Mouse (Mus musculus) layer of hippocampus, adult 9-10 months (tissue): ENCODE data around the gene Islr.
"Not testable (repeated sequence)": the region's sequence is repeated elsewhere in the genome, so short reads cannot be mapped to it uniquely, and the experiment has no call there.

Source experiments
- DNase-seq: peaks from one replicate; pipeline ENCODE4 v3.0.0; 2022; ENCODE audit warnings: low spot score

Gene Islr

DNA sequence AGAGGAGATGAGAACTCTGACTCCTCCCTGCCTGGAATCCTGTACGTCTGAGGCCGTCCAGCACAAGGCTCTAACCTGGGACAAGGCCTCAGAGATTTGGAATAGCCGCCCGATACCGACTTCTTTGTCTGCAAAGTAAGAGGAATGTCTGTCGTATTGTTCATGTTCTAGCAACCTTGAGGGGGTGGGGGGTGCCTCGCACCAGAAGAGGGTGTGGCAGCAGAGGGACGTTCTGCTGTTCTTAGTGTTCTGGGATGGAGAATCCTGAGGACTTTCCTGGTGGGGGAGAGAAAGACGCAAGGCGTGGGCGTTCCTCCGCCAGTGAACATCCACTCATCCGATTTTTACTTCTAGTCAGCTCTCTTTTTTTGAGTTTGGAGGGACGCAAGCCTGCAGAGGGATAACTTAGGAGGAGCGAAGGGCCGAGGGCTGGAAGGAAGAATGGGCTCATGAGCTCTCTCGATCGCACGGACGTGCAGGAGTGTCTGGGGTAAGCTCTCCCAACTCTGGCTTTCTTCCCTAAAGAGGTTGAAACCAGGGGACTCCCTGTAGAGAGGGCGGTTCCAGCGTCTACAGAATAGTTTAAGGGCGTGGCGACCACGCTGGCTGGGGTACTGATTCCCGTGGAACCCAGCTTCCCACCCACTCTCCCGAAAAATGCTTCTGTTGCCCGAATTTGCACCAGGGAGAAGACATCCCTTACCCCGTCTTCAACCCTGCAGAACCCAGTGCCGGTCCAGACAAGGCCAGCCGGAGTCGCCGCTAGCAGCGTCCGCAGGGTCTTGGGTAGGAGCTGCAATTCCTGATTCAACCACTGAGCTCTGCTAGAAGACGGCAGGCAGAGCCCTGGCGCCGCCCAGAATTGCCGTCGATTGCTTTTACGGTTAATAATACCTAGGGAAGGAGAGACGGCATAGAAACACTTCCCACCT, at the start of gene Islr, which contains the start of gene Islr2:
Gene Islr, minus strand, starts transcription at position 791 of the 932 bp plus-strand sequence.
Gene Islr2, minus strand, starts transcription at position 804 of the 932 bp plus-strand sequence.
- DNase-seq = no peak

GRCm38 (mm10) chr9:58253805-58254122, 49.7 kb upstream of the Islr start:
- DNase-seq = not testable (repeated sequence)

DNA sequence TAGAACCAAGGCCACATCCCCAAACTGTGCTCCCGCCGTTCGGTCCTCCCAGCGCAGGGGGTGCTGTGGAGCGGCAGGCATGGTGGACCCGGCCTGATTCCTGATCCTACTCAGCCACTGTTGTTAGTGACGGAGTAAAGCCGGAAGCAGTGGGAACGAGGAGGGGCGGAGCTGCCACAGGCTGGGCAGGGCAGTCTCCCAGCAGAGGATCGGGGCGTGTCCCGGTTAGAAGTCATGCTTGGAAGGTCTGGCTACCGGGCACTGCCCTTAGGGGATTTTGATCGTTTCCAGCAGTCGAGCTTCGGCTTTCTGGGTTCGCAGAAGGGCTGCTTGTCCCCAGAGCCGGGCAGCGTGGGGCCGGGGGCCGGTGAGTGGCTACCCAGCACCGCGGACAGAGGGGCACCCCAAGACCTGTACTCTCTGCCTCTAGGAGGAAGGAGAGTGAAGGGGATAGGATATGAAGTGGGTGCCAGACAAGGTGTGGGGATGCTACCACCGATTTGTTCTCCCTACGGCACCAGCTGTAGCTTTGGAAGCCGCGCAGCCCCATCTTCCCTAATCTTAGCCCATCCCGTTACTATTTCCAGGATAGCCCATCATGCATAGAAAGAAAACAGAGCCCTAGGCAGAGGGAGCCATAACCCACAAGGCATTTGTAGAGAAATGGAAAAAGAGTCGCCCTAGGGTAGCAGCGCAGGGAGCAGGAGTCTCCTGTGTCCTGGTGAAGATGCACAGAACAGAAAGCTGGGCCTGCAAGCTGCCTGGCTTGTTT, 49.1 kb upstream of the Islr start, which contains the start of gene Stoml1:
Gene Stoml1, plus strand, starts transcription at position 132 of the 772 bp plus-strand sequence.
- DNase-seq = peak; percentile 78

- not testable (repeated sequence) for DNase-seq
Measured at GRCm38 (mm10) chr9:58250730-58251129, 46.6 kb upstream of the Islr start.

GRCm38 (mm10) chr9:58250322-58250721, 46.2 kb upstream of the Islr start:
- DNase-seq = no peak

GRCm38 (mm10) chr9:58249592-58250192, 45.6 kb upstream of the Islr start, which contains the start of gene Pml:
Gene Pml, minus strand, starts transcription at chr9:58249786.
- peak; percentile 41 for DNase-seq

- no peak for DNase-seq
Measured at GRCm38 (mm10) chr9:58248746-58249413, 44.8 kb upstream of the Islr start.

- DNase-seq = peak; percentile 53
Measured at GRCm38 (mm10) chr9:58247064-58247759, 43.1 kb upstream of the Islr start.

- no peak for DNase-seq
Measured at GRCm38 (mm10) chr9:58246083-58246591, 42.0 kb upstream of the Islr start.

DNA sequence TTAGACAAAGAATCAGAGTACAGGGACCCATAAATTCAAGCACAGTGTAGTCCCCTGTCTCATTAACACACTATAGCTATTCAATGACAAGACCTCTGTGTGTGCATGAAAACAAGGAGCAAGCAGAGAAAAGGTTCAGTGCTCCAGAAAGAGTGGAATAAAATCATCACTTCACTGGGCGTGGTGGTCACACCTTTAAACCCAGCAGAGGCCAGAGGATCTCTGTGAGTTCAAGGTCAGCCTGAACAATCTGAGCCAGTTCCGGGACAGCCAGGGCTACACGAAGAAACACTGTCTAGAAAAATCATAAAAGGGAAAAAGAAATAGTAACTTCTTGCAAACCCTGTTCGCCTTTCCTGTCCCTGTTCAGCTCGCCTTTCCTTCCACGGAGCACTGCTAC, 39.6 kb upstream of the Islr start:
- no peak for DNase-seq

DNA sequence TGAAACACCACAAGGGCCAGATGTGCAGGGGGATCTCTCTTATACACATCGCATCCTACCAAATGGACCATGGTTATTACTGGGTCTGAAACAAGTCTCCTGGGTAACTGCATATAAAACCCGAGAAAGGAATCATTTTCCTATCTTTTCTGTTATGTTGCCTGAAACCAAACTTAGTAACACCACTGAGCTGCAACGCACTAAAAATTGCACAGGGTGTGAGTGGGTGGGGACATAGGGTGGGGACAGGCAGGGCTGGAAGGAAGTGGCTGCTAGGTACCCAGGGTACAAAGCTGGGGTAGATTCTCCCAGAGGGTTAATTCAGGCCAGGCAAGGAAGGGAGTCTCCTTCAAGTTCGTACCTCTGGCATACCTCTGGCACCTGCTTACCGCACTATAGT, 38.6 kb upstream of the Islr start:
- no peak for DNase-seq

- no peak for DNase-seq
Measured at GRCm38 (mm10) chr9:58241780-58242485, 37.8 kb upstream of the Islr start.

DNA sequence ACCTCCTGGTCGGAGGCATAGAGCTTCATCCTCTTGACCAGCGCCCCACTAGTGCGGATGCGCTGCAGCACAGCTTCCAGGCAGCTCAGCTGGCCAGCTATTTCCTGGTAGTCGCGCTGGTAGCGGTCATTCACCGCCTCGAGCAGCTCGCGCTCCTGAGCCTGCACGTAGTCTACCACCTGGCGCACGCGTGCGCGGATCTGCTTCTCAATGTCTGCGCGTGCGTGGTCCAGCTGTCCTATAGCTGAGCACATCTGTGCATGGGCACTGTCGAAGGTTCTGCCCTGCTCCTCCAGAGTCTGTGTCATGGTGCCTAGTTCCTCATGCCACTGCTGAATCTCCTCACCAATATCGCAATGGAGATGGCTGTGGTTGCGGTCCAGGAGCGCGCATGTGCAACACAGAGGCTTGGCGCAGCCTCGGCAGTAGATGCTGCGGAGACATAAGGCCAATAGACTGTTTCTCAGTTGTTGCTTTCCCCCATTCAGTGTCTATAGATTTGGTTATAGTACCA, 30.5 kb upstream of the Islr start:
- DNase-seq = no peak

DNA sequence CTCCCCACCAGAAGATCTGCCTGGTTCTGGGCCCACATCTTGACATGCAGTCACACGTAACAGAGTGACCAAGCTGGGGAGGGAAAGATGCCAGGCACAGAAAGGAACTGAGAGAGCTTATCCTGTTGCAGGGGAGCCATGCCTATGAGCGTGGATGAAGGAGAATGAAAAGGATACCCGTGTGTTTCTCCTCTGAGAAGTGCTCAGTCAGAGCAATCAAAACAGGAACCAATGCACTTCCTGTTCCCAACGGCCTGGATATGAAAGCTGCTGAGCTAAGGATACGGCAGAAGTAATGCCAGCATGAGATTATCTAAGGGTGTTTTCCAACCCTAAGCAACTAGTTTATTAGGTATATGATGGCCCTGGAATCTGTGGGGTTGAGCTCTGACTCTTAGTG, 28.3 kb upstream of the Islr start:
- DNase-seq = no peak

GRCm38 (mm10) chr9:58231746-58232145, 27.6 kb upstream of the Islr start:
- no peak for DNase-seq

- no peak for DNase-seq
Measured at GRCm38 (mm10) chr9:58228777-58229466, 24.8 kb upstream of the Islr start.

- no peak for DNase-seq
Measured at GRCm38 (mm10) chr9:58225915-58226913, 22.1 kb upstream of the Islr start.

DNA sequence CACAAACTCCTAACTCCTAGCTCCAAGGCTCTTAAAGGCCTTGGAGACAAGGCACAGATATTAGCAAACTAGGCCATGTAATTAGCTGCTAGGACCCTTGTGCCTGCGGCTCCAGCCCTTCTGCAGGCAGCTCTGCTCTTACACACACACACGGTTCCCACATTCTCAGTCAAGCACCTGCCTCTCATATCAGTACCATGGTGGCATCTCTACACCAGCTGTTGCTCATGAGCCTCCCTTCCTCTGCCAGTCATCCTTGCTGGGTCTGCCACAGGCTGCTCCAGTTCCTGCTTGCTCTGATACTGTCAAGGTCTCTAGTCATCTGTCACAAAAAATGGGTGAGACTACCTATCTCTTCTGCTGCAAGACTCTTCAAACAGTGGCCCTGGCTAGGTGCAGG, 20.2 kb upstream of the Islr start:
- DNase-seq = no peak
